Mouse (Mus musculus): ENCODE measurements around the gene Olfr370. TPM values are rescaled to one million over a fixed set of nuclear protein-coding genes. Genes with fewer than 3 reads are reported as not detected.
"Not testable (repeated sequence)": the region's sequence is repeated elsewhere in the genome, so short reads cannot be mapped to it uniquely, and the experiment has no call there.

Olfr370 gene
- total RNA-seq (2021): not detected
- long read RNA-seq, experiment 1: 0 reads
- long read RNA-seq, experiment 2: 0 reads

- DNase-seq (ENCODE audit: low spot score): no peak
Observed at GRCm38 (mm10) chr8:83535736-83536135, at the start of gene Olfr370. Gene Olfr370 (plus strand): TSS chr8:83535780.

- DNase-seq (ENCODE audit: low spot score): no peak
Observed at GRCm38 (mm10) chr8:83511696-83512095, 23.9 kb upstream of the Olfr370 start.

DNA sequence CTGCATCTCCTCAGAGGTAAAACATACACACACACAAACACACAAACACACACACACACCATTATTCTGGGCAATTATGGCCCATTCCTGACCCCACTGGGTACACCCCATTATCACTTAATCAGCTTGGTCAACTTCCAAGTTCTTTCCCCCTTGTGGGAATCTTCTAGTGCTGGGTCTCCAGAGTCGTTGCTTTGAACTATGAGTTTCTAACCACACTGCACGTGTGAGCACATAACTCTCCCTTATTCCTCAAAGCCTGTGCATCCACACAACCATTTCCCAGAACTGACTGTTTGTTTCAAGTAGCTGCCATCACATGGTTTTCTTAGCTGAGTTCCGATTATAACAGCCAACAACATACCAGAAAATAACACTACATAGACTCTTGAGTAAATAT lies 15.1 kb upstream of the Olfr370 start:
- DNase-seq (ENCODE audit: low spot score): no peak

DNA sequence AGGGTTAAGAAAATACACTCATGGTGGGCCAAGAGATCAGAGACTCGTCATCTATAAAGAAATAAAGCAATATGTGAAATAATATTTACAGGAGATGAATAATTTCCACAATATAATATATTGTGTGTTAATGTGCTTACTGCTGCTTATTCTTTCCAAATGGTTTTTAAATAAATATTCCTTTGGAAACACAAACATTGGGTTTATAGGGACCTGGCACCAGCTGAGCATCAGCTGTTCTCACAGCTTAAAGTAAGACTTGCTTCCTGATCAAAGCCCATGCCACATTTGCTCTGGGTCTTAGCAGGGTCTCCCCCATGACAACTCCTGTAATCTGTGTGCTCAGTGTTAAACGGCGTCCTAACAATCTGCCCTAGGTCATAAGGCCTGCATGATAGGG lies 14.7 kb upstream of the Olfr370 start:
- not testable (repeated sequence) for DNase-seq (ENCODE audit: low spot score)

DNA sequence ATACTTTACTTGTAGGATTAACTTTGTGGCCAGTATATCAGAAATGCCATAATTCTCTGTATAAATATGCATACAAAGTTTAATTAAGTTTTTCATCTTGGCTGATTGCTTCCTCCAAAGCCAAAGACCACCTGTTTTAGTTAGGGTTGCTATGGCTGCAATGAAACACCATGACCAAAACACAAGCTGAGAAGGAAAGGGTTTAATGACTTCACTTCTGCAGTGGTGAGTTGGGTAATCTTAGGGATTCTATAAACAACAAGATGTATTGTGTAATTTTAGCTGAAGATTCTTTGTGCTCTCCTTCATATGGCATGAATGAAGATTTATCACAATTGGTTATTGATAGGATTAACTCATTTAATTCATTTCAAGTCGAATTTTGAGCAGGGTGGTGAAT lies 14.3 kb upstream of the Olfr370 start:
- DNase-seq (ENCODE audit: low spot score): no peak

DNA sequence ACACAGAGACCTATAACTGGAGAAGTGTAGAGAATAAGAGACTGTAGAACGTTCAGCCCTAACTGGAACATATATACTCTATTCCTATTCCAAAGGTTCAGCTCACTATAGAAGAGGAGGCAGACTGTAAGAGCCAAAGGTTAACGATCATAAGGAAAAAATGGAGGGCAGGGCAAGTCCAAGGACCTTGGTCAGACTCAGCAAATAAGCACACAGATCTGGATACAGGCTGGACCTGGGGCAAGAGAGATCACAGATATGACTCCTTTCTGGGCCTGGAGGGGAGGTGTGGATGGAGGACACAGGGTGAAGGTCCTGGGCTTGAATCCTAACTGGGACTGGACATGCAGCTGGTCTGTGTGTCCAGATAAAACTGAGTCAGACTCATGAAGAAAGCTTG lies 778 bp upstream of the Olfr370 start:
- DNase-seq (ENCODE audit: low spot score): no peak

DNA sequence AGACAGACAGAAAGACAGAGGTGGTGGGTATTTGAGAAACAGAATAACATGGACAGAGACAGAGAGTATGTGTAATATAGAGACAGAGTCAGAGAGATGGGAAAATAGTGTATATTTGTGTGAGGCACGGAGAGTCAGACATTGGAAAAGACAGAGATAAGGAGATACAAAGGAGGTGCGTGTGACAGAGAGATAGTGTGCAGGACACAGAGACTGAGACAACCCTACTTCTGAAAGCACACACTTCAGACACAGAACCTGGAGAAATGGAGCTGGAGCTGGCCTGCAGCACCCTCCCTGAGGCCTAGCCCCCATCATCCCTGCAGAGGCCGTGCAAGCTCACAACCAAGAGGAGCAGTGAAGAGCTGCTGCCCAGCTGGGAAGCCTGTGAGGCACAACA lies 27.1 kb downstream of the Olfr370 start:
- no peak for DNase-seq (ENCODE audit: low spot score)

- no peak for DNase-seq (ENCODE audit: low spot score)
Observed at GRCm38 (mm10) chr8:83563246-83563645, 27.7 kb downstream of the Olfr370 start.

GRCm38 (mm10) chr8:83565731-83566375 lies 30.3 kb downstream of the Olfr370 start:
- no peak for DNase-seq (ENCODE audit: low spot score)

DNA sequence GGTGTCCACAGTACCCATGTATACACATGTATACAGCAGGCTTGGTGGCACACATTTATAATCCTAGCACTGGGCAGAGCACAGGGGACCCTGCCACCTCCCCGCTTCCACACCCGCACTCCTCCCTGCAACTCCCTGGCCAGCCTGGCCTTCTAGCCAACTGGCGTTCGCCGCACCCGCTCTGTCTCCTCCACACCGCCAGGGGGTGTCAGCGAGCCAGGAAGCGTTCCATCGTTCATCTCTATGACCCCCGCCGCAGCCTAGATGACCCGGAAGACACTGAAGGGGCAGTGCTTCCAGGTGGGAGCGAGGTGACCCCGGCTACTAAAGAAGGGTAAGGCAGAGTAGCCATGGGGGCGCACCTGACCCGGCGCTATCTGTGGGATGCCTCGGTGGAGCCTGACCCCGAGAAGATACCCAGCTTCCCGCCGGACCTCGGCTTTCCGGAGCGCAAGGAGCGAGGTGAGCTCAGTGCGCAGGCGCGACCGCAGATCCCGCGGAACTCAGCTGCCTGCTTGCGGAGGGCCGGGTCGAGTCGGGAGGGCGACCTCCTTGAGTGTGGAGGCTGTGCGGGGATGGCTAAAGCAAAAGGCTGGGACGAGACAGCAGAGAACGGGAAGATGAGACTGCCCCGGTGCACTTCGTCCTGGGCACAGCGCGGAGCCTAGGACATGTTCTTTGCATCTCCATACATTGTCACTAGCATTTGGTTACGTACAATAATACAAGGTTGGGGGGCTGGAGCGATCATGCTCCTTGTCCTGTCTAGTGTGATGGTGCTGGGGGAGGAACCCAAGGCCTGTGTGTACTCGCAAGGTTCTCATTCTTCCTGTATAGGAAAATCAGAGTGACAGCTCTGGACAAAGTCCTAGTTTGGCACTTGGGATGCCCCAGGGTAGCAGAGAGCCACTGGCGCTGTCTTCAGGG lies 31.2 kb downstream of the Olfr370 start, which contains the start of gene Ndufb7:
TSS of gene Ndufb7 (plus strand) at position 203 of the 927 bp plus-strand sequence.
- peak; percentile 97 for DNase-seq (ENCODE audit: low spot score)

GRCm38 (mm10) chr8:83567668-83568067 lies 32.1 kb downstream of the Olfr370 start:
- no peak for DNase-seq (ENCODE audit: low spot score)

GRCm38 (mm10) chr8:83568128-83568527 lies 32.5 kb downstream of the Olfr370 start:
- no peak for DNase-seq (ENCODE audit: low spot score)

- no peak for DNase-seq (ENCODE audit: low spot score)
Observed at GRCm38 (mm10) chr8:83568755-83569154, 33.2 kb downstream of the Olfr370 start.

DNA sequence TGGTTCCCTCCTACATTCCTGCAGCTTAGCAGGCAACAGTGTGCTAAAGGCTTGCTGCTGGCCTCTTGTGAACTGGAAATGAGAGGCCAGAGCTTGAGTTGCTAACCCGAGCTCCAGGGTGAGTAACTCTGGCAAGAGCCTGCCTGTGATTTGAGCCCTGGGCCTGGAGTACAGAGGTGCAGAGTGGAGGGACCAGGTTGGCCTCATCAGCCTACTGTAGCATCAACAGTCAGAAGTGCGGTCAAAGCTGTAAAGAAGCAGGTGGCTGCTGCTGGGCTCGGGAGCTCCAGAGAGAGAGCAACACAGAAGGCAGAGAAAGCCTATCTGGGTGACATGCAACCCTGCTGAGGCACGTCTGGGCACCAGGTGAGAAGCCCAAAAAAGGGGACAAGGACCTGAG lies 33.6 kb downstream of the Olfr370 start:
- DNase-seq (ENCODE audit: low spot score): no peak

GRCm38 (mm10) chr8:83570272-83571000 lies 34.9 kb downstream of the Olfr370 start:
- no peak for DNase-seq (ENCODE audit: low spot score)

GRCm38 (mm10) chr8:83571001-83571340 lies 35.4 kb downstream of the Olfr370 start:
- DNase-seq (ENCODE audit: low spot score): not testable (repeated sequence)

GRCm38 (mm10) chr8:83571791-83572190 lies 36.2 kb downstream of the Olfr370 start:
- no peak for DNase-seq (ENCODE audit: low spot score)

GRCm38 (mm10) chr8:83572246-83572812 lies 36.7 kb downstream of the Olfr370 start:
- no peak for DNase-seq (ENCODE audit: low spot score)

GRCm38 (mm10) chr8:83573140-83573875 lies 37.7 kb downstream of the Olfr370 start:
- DNase-seq (ENCODE audit: low spot score): peak; percentile 68

- peak; percentile 82 for DNase-seq (ENCODE audit: low spot score)
Observed at GRCm38 (mm10) chr8:83574631-83575315, 39.2 kb downstream of the Olfr370 start.
